Mouse (Mus musculus): ENCODE data around the gene Rad51c.
"Not testable (repeated sequence)": the region's sequence is repeated elsewhere in the genome, so short reads cannot be mapped to it uniquely, and the experiment has no call there.

The Rad51c gene

GRCm38 (mm10) chr11:87431813-87432212 lies 27.1 kb upstream of the Rad51c start:
- DNase-seq: not testable (repeated sequence)

DNA sequence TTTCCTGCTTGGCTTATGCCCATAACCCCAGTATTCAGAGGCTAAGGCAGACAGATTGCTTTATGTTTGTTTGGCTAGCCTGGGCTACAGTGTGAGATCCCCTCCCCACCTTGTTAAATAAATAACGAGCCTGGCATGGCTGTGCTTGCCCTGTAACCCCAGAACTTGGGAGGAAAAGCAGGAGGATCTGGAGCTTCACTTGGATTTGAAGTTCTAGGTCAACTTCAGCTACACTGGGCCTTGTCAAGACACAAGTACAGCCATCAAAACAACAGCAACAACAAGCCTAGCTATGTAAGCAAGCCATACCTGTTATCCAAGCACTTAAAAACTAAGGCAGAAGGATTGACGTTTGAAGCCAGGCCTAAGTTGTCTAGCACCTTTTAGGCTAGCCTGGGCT lies 25.6 kb upstream of the Rad51c start:
- no peak for DNase-seq

DNA sequence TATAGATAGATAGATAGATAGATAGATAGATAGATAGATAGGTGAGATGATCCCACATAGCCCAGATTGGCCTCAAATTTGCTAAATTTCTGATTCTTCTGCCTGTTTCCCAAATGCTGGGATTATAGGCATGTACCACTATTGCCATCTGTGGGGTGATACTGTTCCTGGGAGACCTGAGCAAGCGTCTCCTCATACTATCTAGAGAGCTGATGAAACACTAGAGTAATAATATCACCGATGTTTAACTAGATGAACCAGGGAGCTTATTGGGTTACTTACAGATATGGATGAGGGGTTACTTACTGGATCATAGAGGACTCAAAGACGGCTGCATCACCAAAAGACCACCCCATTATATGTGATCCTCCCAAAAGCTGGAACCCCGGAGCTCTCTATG lies 24.6 kb upstream of the Rad51c start:
- no peak for DNase-seq

GRCm38 (mm10) chr11:87428051-87428673 lies 23.4 kb upstream of the Rad51c start:
- DNase-seq: no peak

DNA sequence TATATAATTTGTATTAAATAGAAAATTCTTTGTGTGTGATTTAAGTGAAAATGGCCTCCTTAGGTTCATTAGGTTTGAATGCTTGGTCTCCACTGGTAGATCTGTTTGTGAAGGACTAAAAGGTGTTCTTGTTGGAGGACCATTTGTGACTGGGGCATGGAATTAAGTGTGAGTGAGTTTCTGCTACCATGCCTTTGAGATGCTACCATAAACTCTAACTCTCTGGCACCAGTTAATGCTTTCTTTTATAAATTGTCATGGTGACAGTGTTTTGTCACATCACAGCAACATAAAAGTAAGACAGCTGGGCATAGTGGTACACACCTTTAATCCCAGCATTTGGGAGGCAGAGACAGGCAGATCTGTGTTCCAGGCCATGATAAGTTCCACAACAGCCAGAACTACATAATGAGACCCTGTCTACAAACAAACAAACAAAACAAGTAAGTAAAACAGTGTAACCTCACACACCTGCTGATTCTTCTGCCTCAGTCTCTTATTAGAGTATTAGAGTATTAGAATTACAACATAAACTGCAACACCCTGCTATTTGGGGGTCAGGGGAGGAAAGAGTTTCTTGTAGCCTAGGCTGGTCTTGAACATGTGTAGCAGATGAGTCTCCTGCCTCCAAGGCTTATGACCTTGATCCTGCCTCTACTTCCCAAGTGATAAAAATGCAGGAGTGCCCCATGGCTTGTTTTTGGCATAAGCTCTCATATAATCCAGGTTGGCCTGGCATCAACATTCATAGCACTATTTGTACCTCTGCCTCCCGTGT lies 22.7 kb upstream of the Rad51c start:
- DNase-seq: no peak

DNA sequence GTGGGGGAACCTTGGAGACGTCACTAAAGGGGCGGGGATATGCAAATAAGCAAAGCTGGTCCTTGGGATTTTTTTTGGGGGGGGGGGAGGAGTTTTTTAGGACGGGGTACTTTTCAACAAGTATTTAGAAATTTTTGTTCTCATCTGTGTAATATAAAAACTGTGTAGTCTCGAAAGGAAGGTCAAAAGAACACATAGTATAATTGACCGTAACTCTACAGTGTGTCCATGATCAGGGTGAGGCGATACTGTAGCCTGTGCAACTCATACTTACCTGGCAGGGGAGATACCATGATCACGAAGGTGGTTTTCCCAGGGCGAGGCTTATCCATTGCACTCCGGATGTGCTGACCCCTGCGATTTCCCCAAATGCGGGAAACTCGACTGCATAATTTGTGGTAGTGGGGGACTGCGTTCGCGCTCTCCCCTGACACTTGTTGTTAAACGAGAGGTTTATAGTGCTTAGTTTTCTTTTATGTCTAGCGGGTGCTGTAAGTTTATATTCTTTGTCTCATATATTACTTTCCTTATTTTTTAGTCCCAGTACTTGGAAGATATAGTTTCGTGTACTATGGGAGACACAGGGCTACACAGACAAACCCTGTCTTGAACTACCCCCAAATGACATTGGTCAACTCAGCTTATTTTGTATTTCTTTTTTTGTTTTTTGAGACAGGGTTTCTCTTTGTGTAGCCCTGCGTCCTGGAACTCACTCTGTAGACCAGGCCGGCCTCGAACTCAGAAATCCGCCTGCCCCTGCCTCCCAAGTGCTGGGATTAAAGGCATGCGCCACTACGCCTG lies 21.9 kb upstream of the Rad51c start:
- DNase-seq: peak; percentile 65

DNA sequence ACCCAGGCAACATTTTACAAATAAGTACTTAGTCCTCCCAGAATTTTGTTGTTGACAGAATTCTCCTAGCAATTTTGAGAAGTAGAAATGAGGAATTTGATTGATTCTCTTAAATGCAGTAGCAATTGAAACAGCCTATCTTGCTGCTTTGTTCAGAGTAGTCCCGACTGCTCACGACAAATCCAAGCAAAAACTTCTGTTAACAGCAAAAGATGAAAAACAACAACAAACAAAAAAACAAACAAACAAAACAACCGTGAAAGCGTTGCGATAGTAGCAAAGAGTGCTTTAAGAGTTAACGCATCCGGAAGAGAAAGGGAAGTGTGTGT lies 21.3 kb upstream of the Rad51c start:
- DNase-seq: no peak

GRCm38 (mm10) chr11:87423551-87424325 lies 19.0 kb upstream of the Rad51c start:
- no peak for DNase-seq

GRCm38 (mm10) chr11:87422511-87423340 lies 18.0 kb upstream of the Rad51c start:
- peak; percentile 72 for DNase-seq

- DNase-seq: no peak
These were observed 17.0 kb upstream of the Rad51c start for GRCm38 (mm10) chr11:87421760-87422201.

- DNase-seq: no peak
These were observed 16.1 kb upstream of the Rad51c start for GRCm38 (mm10) chr11:87420861-87421260.

DNA sequence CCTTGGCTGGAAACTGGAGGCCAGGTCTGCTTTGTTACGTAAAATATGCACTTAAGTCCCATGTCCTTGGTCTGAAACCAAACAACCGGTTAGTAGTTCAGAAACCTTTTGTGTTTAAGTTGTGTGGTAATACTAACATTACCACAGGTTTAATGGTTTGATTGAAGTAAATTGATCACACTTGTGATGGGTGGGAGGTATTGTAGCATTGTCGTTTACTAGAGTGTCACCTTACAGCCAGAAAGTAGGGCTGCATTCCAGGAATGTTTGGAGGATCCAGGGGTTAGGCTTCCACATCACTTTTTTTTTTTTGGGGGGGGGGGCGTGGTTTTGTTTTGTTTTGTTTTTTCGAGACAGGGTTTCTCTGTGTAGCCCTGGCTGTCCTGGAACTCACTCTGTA lies 11.4 kb upstream of the Rad51c start:
- DNase-seq: no peak

DNA sequence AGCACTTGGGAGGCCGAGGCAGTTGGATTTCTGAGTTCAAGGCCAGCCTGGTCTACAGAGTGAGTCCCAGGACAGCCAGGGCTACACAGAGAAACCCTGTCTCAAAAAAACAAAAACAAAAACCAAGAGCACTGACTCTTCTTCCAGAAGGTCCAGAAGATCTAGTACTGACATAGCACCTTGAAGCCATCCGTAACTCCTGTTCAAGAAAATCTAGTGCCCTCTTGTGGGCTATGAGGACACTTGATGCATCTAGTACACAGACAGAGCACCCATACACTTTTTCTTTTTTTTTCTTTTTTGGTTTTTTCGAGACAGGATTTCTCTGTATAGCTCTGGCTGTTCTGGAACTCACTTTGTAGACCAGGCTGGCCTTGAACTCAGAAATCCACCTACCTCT lies 8.7 kb upstream of the Rad51c start:
- DNase-seq: not testable (repeated sequence)

DNA sequence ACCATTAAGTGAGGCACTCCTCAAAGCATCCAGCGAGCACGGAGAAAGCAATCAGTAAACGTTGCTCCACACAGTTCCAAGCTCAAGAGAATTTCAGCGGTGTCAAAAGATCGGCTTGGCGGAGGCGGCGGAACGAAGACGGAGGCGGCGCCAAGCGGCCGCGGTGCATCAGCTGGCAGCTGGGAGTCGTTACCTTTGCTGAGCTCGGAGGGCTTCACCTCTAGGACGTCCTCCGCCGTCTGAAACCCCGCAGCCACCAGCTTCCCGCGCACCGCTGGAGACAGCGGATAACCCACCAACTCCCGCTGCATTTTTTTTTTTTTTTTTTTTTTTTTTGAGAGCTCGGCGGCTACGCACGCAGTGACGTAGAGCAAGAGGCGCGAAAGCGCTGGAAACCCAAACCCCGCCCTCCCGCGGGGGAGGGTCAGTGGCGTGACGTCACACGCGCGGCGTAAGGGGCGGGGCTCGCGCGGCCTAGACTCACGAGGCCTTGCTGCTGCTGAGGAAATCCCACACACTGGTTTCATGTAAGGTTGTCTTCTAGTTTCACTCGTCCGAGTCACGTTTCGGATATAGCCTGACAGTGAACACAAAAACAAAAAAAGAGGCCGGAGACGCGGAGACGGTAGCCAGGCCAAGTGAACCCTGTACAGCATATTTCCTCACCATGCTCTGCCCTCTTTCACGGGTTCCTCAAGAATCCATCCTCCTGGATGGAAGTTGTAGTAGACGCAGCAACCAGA lies 472 bp downstream of the Rad51c start:
- DNase-seq: peak; percentile 95

GRCm38 (mm10) chr11:87398402-87398801 lies 6.4 kb downstream of the Rad51c start:
- no peak for DNase-seq

DNA sequence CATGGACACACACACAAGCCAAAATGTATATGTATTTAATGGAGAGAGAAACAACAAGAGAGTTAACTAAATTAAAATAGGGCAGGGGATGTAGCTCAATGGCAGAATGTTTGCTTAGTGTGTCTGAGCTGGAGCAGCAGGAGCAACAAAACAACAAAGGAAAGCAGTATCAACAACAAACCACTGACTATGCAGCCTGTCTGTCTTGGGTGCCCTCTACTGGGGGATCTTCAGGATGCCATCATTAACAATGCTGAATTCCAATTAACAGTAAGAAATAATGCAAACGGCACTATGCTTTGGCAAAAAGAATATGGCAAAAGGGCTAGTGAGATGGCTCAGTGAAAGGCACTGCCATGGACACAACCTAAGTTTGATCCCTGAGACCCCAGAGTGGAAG lies 10.9 kb downstream of the Rad51c start:
- peak; percentile 22 for DNase-seq

GRCm38 (mm10) chr11:87385676-87386075 lies 19.1 kb downstream of the Rad51c start:
- no peak for DNase-seq

- no peak for DNase-seq
These were observed 20.2 kb downstream of the Rad51c start for GRCm38 (mm10) chr11:87384551-87384950.

DNA sequence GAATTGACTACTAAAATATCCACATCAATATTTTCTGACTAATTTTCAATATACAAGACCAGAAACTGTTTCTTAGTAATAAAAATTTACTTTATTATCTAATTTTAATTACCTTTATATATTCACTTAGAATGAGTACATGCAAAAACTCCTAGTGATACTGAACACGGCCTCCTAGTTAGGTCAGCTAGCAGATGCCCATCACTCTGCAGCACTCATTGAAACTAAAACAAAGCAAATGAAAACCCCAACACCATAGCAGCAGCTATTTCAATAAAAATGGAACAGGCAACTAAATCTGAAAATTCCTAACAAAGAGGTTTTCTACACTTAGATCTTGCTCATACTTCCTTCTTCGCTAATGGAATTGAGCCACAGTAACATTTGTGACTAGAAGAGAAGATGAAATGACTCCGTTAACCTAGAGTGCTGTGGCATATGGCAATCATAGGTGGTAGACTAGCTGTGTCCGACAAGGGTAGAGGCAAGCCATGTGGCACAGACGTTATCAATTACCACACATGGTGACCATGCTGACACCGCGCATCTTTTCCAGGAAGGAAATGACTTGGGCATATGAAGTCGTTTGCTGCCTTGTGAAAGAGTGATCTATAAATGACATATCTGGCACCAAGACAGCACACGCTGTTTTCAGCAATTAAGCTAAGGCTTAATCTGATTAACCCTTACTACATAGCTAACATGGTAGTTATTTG lies 36.7 kb downstream of the Rad51c start:
- no peak for DNase-seq

GRCm38 (mm10) chr11:87367061-87367460 lies 37.7 kb downstream of the Rad51c start:
- DNase-seq: no peak

GRCm38 (mm10) chr11:87365120-87365519 lies 39.6 kb downstream of the Rad51c start:
- DNase-seq: no peak
